Mouse (Mus musculus): ENCODE measurements around the gene Hist2h2aa1.

- no peak for TF ChIP-seq GATA1 (IDR thresholded peaks at IDR 0.05; ENCODE audit: borderline replicate concordance, low read length)
- TF ChIP-seq CTCF (IDR thresholded peaks at IDR 0.05; ENCODE audit: low read depth, low read length) = no peak
- no peak for TF ChIP-seq POLR2AphosphoS5 (IDR thresholded peaks at IDR 0.05; ENCODE audit: insufficient replicate concordance, low read depth, low read length)
- no peak for TF ChIP-seq TAL1 (conservative IDR thresholded peaks at IDR 0.05; ENCODE audit: low read depth, low read length)
- TF ChIP-seq GATA2 (IDR thresholded peaks at IDR 0.05; ENCODE audit: borderline replicate concordance, low read depth, low read length) = no peak
These were observed 19.9 kb upstream of the Hist2h2aa1 start for GRCm38 (mm10) chr3:96225421-96225820.
